ENCODE assay signal across 8 mouse cellular contexts in the genomic region with DNA sequence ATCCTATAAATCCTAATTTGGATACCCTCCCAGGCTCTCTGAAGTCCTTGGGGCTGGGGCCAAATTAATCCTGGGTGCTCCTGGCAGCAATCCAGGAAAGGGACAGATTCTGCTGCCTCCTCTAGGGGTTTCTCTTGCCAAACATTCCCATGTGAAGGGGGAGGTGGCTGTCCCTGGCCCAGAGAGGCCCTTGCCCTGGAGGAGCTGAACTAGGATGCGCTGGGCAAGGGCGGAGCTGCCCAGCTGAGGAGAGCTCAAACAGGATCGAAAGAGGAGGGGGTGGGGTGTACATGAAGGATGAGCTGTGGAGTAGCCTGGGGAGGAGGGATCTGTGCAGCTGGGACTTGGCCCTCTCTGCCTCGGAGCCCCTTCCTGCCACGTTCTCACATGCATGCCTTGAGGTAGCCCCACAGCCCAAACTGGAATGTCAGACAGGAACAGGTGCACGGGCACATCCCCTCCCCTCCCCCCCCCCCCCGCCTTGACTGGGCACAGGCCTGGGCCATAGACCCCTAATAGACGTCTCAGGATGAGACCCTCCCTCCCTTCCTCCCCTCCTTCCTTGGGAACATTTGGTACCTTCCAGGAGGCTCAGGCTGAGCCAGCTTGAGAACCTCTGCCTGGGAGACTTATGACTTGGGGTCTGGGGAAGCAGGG.
DNase-seq lines count a peak whose midpoint lies in the region; ATAC-seq lines count a peak whose summit lies in the region.
"Had no signal": no experiment of that assay in that cellular context is flagged by ENCODE, and none has a peak within 500 bp of the region (broad histone marks: within the 10 kb centered on the region; RNA-seq: fewer than 3 reads in every experiment).

No protein-coding gene starts in this region.

- no peak overlapping the region for H3K9ac ChIP-seq in embryonic facial prominence, embryonic 13.5 days
- H3K9ac ChIP-seq in limb, embryonic 11.5 days (ENCODE audit: low read length) = no peak overlapping the region
- no peak overlapping the region for H3K9ac ChIP-seq in midbrain, embryonic 16.5 days (ENCODE audit: low read depth, low read length)

- H3K36me3 ChIP-seq in embryonic facial prominence, embryonic 13.5 days = no peaks in the 10 kb centered on the region
- no peaks in the 10 kb centered on the region for H3K36me3 ChIP-seq in limb, embryonic 11.5 days (ENCODE audit: control insufficient read depth, insufficient read depth, low read length)
- no peaks in the 10 kb centered on the region for H3K36me3 ChIP-seq in midbrain, embryonic 16.5 days (ENCODE audit: control insufficient read depth, insufficient read depth, low read length)

- H3K9me3 ChIP-seq in embryonic facial prominence, embryonic 13.5 days = no peaks in the 10 kb centered on the region; the same call in 1 of the 2 replicates
- no peaks in the 10 kb centered on the region for H3K9me3 ChIP-seq in limb, embryonic 11.5 days (ENCODE audit: control insufficient read depth, low read length)
- no peaks in the 10 kb centered on the region for H3K9me3 ChIP-seq in midbrain, embryonic 16.5 days (replicated peaks; ENCODE audit: control insufficient read depth, low read length, poor library complexity, severe bottlenecking)

- no peak overlapping the region for H3K4me2 ChIP-seq in embryonic facial prominence, embryonic 13.5 days
- H3K4me2 ChIP-seq in limb, embryonic 11.5 days (ENCODE audit: low read depth, severe bottlenecking) = no peak overlapping the region
- no peak overlapping the region for H3K4me2 ChIP-seq in midbrain, embryonic 16.5 days (ENCODE audit: low read length)

- WGBS in embryonic facial prominence, embryonic 13.5 days = 13% methylated on average over 7 of the region's 8 CpGs
- whole genome bisulfite sequencing in limb, embryonic 11.5 days = 1% methylated on average over 7 of the region's 8 CpGs
- WGBS in midbrain, embryonic 16.5 days = 3% methylated on average over 6 of the region's 8 CpGs

- ATAC-seq in embryonic facial prominence, embryonic 13.5 days (ENCODE audit: insufficient number of reproducible peaks, insufficient read depth, low FRiP score, low TSS enrichment, low read depth) = 0 out of 2 replicates have a peak, but pooled peaks have one; percentile 49
- ATAC-seq in limb, embryonic 11.5 days (ENCODE audit: insufficient number of reproducible peaks, low FRiP score, low TSS enrichment, low read depth) = 0 out of 2 replicates have a peak, but pooled peaks have one; percentile 40
- ATAC-seq in midbrain, embryonic 16.5 days = peak; percentile 27; the same call in 1 of the 2 replicates

- DNase-seq in embryo, embryonic 11 days = peak; percentile 63
- no peak for DNase-seq in limb, embryonic 11.5 days (ENCODE audit: low spot score)
- DNase-seq in thymus, adult 18-20 months = no peak
- no peak for DNase-seq in urinary bladder, postnatal 14 days (ENCODE audit: low spot score)
- DNase-seq in natural killer cell, adult 2 months (ENCODE audit: low spot score in 2 of 2) = no peak

- H3K4me1 ChIP-seq in embryonic facial prominence, embryonic 13.5 days = peaks cover 33% of the 10 kb centered on the region
- H3K4me1 ChIP-seq in limb, embryonic 11.5 days (ENCODE audit: control insufficient read depth, insufficient read depth, low read length) = 0 out of 2 replicates have a peak, but pooled peaks cover 5% of the 10 kb centered on the region
- H3K4me1 ChIP-seq in midbrain, embryonic 16.5 days (ENCODE audit: control insufficient read depth, insufficient read depth, low read length) = peaks cover 9% of the 10 kb centered on the region
- H3K4me1 ChIP-seq: megakaryocyte, embryonic 14.5 days had no signal

- no peak overlapping the region for H3K27ac ChIP-seq in embryonic facial prominence, embryonic 13.5 days
- 0 out of 2 replicates have a peak overlapping the region, but pooled peaks have one; percentile 14 for H3K27ac ChIP-seq in limb, embryonic 11.5 days (replicated peaks; ENCODE audit: low read depth, low read length)
- no peak overlapping the region for H3K27ac ChIP-seq in midbrain, embryonic 16.5 days (ENCODE audit: low read length)

- H3K27me3 ChIP-seq in embryonic facial prominence, embryonic 13.5 days = peaks cover 32% of the 10 kb centered on the region
- H3K27me3 ChIP-seq in limb, embryonic 11.5 days (ENCODE audit: control insufficient read depth, insufficient read depth, low read length) = peaks cover 5% of the 10 kb centered on the region; the same call in 1 of the 2 replicates
- no peaks in the 10 kb centered on the region; the same call in 1 of the 2 replicates for H3K27me3 ChIP-seq in midbrain, embryonic 16.5 days (ENCODE audit: control insufficient read depth, insufficient read depth, low read depth, low read length)

- no peak overlapping the region for H3K4me3 ChIP-seq in embryonic facial prominence, embryonic 13.5 days
- H3K4me3 ChIP-seq in limb, embryonic 11.5 days (ENCODE audit: low read depth, low read length) = no peak overlapping the region
- no peak overlapping the region for H3K4me3 ChIP-seq in midbrain, embryonic 16.5 days (ENCODE audit: low read depth, low read length)
- H3K4me3 ChIP-seq: megakaryocyte, embryonic 14.5 days had no signal
